Mouse (Mus musculus) left cerebral cortex, postnatal 25 days (tissue): ENCODE results near the gene Gns. TPM values are rescaled to one million over a fixed set of nuclear protein-coding genes. Genes with fewer than 3 reads are reported as not detected.

Source experiments
- DNase-seq, 2 experiments: peaks; one replicate each; pipeline ENCODE4 v3.0.0; 2022; ENCODE audit warnings: low spot score in 2 of 2, mixed read lengths in 1 of 2
- intact Hi-C: fragments of 180-260 bp; cut with DNase I; formaldehyde crosslinking; loops from one replicate; pipeline ENCODE4 v1.15.1; 2025
- total RNA-seq, 2 experiments: library from RNA; stranded (reverse); gene quantifications; 2 replicates each; pipeline ENCODE4 v1.2.3; 2021

Gene Gns
- total RNA-seq, 2 experiments from 2014 or later: 75.9 to 80.6 TPM

GRCm38 (mm10) chr10:121363201-121363600 is 1.7 kb upstream of the Gns start:
- no peak for DNase-seq
- intact Hi-C loops: no loop called here

GRCm38 (mm10) chr10:121364306-121364705 is 584 bp upstream of the Gns start:
- intact Hi-C loops: no loop called here
- DNase-seq: no peak

- intact Hi-C loops: no loop called here
These were observed 937 bp downstream of the Gns start for GRCm38 (mm10) chr10:121365781-121366272.

GRCm38 (mm10) chr10:121367271-121367670 is 2.4 kb downstream of the Gns start:
- intact Hi-C loops: no loop called here
- DNase-seq: no peak

More at GRCm38 (mm10) chr10:121365781-121366272, 937 bp downstream of the Gns start:
- DNase-seq: no peak

GRCm38 (mm10) chr10:121367780-121368179 is 2.9 kb downstream of the Gns start:
- DNase-seq: no peak
- intact Hi-C loops: no loop called here

- intact Hi-C loops: no loop called here
- no peak for DNase-seq
These were observed 4.0 kb downstream of the Gns start for GRCm38 (mm10) chr10:121368783-121369465.

- intact Hi-C loops: no loop called here
- no peak for DNase-seq
These were observed 5.9 kb downstream of the Gns start for GRCm38 (mm10) chr10:121370777-121371176.

GRCm38 (mm10) chr10:121374013-121374412 is 9.1 kb downstream of the Gns start:
- no peak for DNase-seq
- intact Hi-C loops: no loop called here

- DNase-seq: peak in 1 of 2 experiments; percentile 32
These were observed 10.1 kb downstream of the Gns start for GRCm38 (mm10) chr10:121374693-121375620.

GRCm38 (mm10) chr10:121375649-121376493 is 11.0 kb downstream of the Gns start:
- no peak for DNase-seq
- intact Hi-C loops: no loop called here

More at GRCm38 (mm10) chr10:121374693-121375620, 10.1 kb downstream of the Gns start:
- intact Hi-C loops: no loop called here

GRCm38 (mm10) chr10:121376530-121377271 is 11.8 kb downstream of the Gns start:
- intact Hi-C loops: no loop called here
- DNase-seq: no peak

GRCm38 (mm10) chr10:121379387-121379786 is 14.5 kb downstream of the Gns start:
- intact Hi-C loops: no loop called here
- no peak for DNase-seq

- intact Hi-C loops: no loop called here
- DNase-seq: peak in 1 of 2 experiments; percentile 38
These were observed 16.4 kb downstream of the Gns start for GRCm38 (mm10) chr10:121381280-121381679.

GRCm38 (mm10) chr10:121384710-121385109 is 19.8 kb downstream of the Gns start:
- no peak for DNase-seq
- intact Hi-C loops: no loop called here

GRCm38 (mm10) chr10:121385695-121386094 is 20.8 kb downstream of the Gns start:
- intact Hi-C loops: no loop called here
- no peak for DNase-seq

GRCm38 (mm10) chr10:121386347-121386746 is 21.5 kb downstream of the Gns start:
- no peak for DNase-seq
- intact Hi-C loops: no loop called here

- intact Hi-C loops: no loop called here
- DNase-seq: no peak
These were observed 25.7 kb downstream of the Gns start for GRCm38 (mm10) chr10:121390602-121391001.

GRCm38 (mm10) chr10:121391901-121392300 is 27.0 kb downstream of the Gns start:
- DNase-seq: peak in 1 of 2 experiments; percentile 53
- intact Hi-C loops: no loop called here

- intact Hi-C loops: no loop called here
- no peak for DNase-seq
These were observed 29.4 kb downstream of the Gns start for GRCm38 (mm10) chr10:121394270-121394669.
